14 mouse cellular contexts compared by ENCODE assay signal in the genomic region with DNA sequence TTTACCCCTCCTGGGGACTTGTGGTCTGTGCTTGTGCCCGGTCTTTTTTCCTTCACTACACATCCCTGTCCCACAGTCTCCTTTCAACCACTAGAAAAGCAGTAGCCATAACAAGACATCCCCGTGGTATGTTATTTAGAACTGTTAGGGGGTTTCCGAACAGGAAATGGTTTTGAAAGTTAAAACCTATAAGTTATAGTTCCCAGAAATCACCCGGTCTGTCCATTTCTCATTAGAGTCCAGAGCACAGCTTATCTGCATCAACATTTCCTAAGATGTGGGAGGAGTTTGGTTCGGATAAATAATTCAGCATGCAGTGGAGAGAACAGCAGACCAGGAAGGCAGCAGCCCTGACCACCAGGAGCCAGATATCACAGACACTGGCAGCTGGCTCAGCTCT. TPM values are rescaled to one million over a fixed set of nuclear protein-coding genes. Genes with fewer than 3 reads are reported as not detected.
DNase-seq lines count a peak whose midpoint lies in the region; ATAC-seq and TF ChIP-seq lines count a peak whose summit lies in the region.
"Had no signal": no experiment of that assay in that cellular context is flagged by ENCODE, and none has a peak within 500 bp of the region (broad histone marks: within the 10 kb centered on the region; RNA-seq: fewer than 3 reads in every experiment).

TSS of gene Serpina3g (plus strand) at position 331 of the 400 bp plus-strand sequence.

- TF ChIP-seq CTCF in spleen, adult 2 months (IDR thresholded peaks at IDR 0.05; ENCODE audit: extremely low read depth, insufficient read depth, insufficient read length, insufficient replicate concordance), result no peak
- no peak for TF ChIP-seq CTCF in bone marrow, adult 2 months (IDR thresholded peaks at IDR 0.05; ENCODE audit: control insufficient read depth, insufficient read depth, low read length)

- no peak within 1 kb of the TSS for H3K9ac ChIP-seq in embryonic facial prominence, embryonic 14.5 days (ENCODE audit: low read depth, low read length)
- H3K9ac ChIP-seq: liver, embryonic 12.5 days had no signal

- H3K27me3 ChIP-seq in embryonic facial prominence, embryonic 14.5 days (replicated peaks; ENCODE audit: control insufficient read depth, insufficient read depth, low read length), result no peaks in the 10 kb centered on the region
- no peaks in the 10 kb centered on the region for H3K27me3 ChIP-seq in embryonic facial prominence, embryonic 10.5 days (replicated peaks; ENCODE audit: low read depth, poor library complexity, severe bottlenecking)
- no peaks in the 10 kb centered on the region for H3K27me3 ChIP-seq in spleen, adult 2 months (ENCODE audit: control insufficient read depth, insufficient read depth, low read length)
- H3K27me3 ChIP-seq: liver, embryonic 12.5 days had no signal

- no peak within 1 kb of the TSS for H3K27ac ChIP-seq in embryonic facial prominence, embryonic 14.5 days (replicated peaks; ENCODE audit: low read depth, low read length)
- no peak within 1 kb of the TSS for H3K27ac ChIP-seq in embryonic facial prominence, embryonic 10.5 days (replicated peaks)
- H3K27ac ChIP-seq in spleen, adult 2 months (ENCODE audit: insufficient read depth, low read length), result peak within 1 kb of the TSS; percentile 62
- no peak within 1 kb of the TSS for H3K27ac ChIP-seq in bone marrow, adult 2 months (ENCODE audit: control insufficient read depth, insufficient read depth, low read depth, low read length, poor library complexity)
- H3K27ac ChIP-seq: forebrain, embryonic 10.5 days; liver, embryonic 12.5 days had no signal

- peak; percentile 4 for DNase-seq in embryonic facial prominence, embryonic 14.5 days (ENCODE audit: low spot score)
- no peak for DNase-seq in embryonic facial prominence, embryonic 10.5 days (ENCODE audit: low spot score)
- peak in 1 of 2 experiments; percentile 14 for DNase-seq in spleen, adult 2 months (ENCODE audit: low read depth in 1 of 2, low spot score in 2 of 2)
- no peak for DNase-seq in spleen, postnatal 4 days (ENCODE audit: low spot score in 2 of 2)
- DNase-seq in heart, postnatal 10 days, result no peak
- DNase-seq in adrenal gland, adult 2 months, result no peak
- DNase-seq: adrenal gland, postnatal 14 days; heart, adult 18-20 months; thymus, adult 18-20 months had no signal

- intact Hi-C loops in heart, postnatal 10 days (cut with DNase I), result no loop called here

- no peaks in the 10 kb centered on the region for H3K4me1 ChIP-seq in embryonic facial prominence, embryonic 14.5 days (ENCODE audit: control insufficient read depth, insufficient read depth, low read length)
- H3K4me1 ChIP-seq in embryonic facial prominence, embryonic 10.5 days, result peaks cover 11% of the 10 kb centered on the region
- peaks cover 2% of the 10 kb centered on the region; the same call in 1 of the 2 replicates for H3K4me1 ChIP-seq in spleen, adult 2 months (ENCODE audit: control insufficient read depth, insufficient read depth, insufficient read length)
- H3K4me1 ChIP-seq in bone marrow, adult 2 months (ENCODE audit: control insufficient read depth, insufficient read depth, low read length), result peaks cover 1% of the 10 kb centered on the region; the same call in 1 of the 2 replicates

- no peak for TF ChIP-seq POLR2A in spleen, adult 2 months (IDR thresholded peaks at IDR 0.05; ENCODE audit: low read depth, low read length)
- no peak for TF ChIP-seq POLR2A in bone marrow, adult 2 months (IDR thresholded peaks at IDR 0.05; ENCODE audit: borderline replicate concordance, control insufficient read depth, low read depth, low read length)

- H3K36me3 ChIP-seq in embryonic facial prominence, embryonic 14.5 days (ENCODE audit: control insufficient read depth, insufficient read depth, low read length), result no peaks in the 10 kb centered on the region
- no peaks in the 10 kb centered on the region for H3K36me3 ChIP-seq in embryonic facial prominence, embryonic 10.5 days (replicated peaks)
- H3K36me3 ChIP-seq in spleen, adult 2 months (ENCODE audit: control insufficient read depth, insufficient read depth, low read length), result no peaks in the 10 kb centered on the region
- H3K36me3 ChIP-seq: forebrain, embryonic 10.5 days; liver, embryonic 12.5 days had no signal

- no peak within 1 kb of the TSS for H3K4me2 ChIP-seq in embryonic facial prominence, embryonic 14.5 days (ENCODE audit: low read depth, low read length)
- H3K4me2 ChIP-seq: liver, embryonic 12.5 days had no signal

- WGBS in embryonic facial prominence, embryonic 14.5 days, result 39% methylated on average over 5 of the region's 5 CpGs
- WGBS in embryonic facial prominence, embryonic 10.5 days, result 71% methylated on average over 5 of the region's 5 CpGs
- WGBS in spleen, adult 2 months, result 7% methylated on average over 5 of the region's 5 CpGs
- 1% methylated on average over 5 of the region's 5 CpGs for WGBS in bone marrow, adult 2 months

- no peaks in the 10 kb centered on the region for H3K9me3 ChIP-seq in embryonic facial prominence, embryonic 14.5 days (ENCODE audit: control insufficient read depth, low read length)
- H3K9me3 ChIP-seq in embryonic facial prominence, embryonic 10.5 days, result no peaks in the 10 kb centered on the region
- H3K9me3 ChIP-seq: forebrain, embryonic 10.5 days; liver, embryonic 12.5 days had no signal

- no peak within 1 kb of the TSS for H3K4me3 ChIP-seq in embryonic facial prominence, embryonic 14.5 days (ENCODE audit: low read depth, low read length)
- H3K4me3 ChIP-seq in embryonic facial prominence, embryonic 10.5 days, result no peak within 1 kb of the TSS
- peak within 1 kb of the TSS; percentile 60 for H3K4me3 ChIP-seq in spleen, adult 2 months (ENCODE audit: extremely low read depth, insufficient read depth, insufficient read length)
- peak within 1 kb of the TSS; percentile 3 for H3K4me3 ChIP-seq in bone marrow, adult 2 months (replicated peaks; ENCODE audit: control insufficient read depth, low read depth, low read length)
- H3K4me3 ChIP-seq: forebrain, embryonic 10.5 days; liver, embryonic 12.5 days; myocyte had no signal

- no peak for ATAC-seq in embryonic facial prominence, embryonic 14.5 days (ENCODE audit: low read depth)
- 0 out of 2 replicates have a peak, but pooled peaks have one; percentile 33 for ATAC-seq in megakaryocyte-erythroid progenitor cell, adult 5-6 weeks (replicated peaks; ENCODE audit: low FRiP score, low TSS enrichment, poor library complexity, severe bottlenecking)
- ATAC-seq: liver, embryonic 12.5 days had no signal

RNA-seq across cellular contexts. Expression of gene Serpina3g, which starts in this region (rescaled TPM):
- 4.1 and 4.5 TPM in 2 replicates for polyA plus RNA-seq in embryonic facial prominence, embryonic 14.5 days (2014; fragmentation: Nextera tagmentation; extraction: Ambion mirVana)
- polyA plus RNA-seq in embryonic facial prominence, embryonic 10.5 days (2016; fragmentation: Nextera tagmentation; extraction: Ambion mirVana), result 0.08 and 0.24 TPM in 2 replicates
- 82.5 and 110 TPM in 2 replicates for polyA plus RNA-seq in spleen, adult 2 months (2012; rRNA removed)
- polyA plus RNA-seq in bone marrow, adult 2 months (2011; ENCODE audit: insufficient read depth, insufficient read length, low replicate concordance, missing spikeins), result 20.8 and 31.2 TPM in 2 replicates
- total RNA-seq in megakaryocyte-erythroid progenitor cell, adult 5-6 weeks (2014; fragmentation: Nextera tagmentation), result 1.4 and 15.7 TPM in 2 replicates
- total RNA-seq in megakaryocyte-erythroid progenitor cell, adult 5-6 weeks (2017), result 12.0 and 28.0 TPM in 2 replicates
- 1 to 10 TPM in 1 of 2 experiments, under 1 TPM in 1; 0.62 to 1.1 TPM for total RNA-seq in heart, postnatal 10 days (2021)
- 1 to 10 TPM; 3.4 to 4.1 TPM for total RNA-seq in adrenal gland, adult 2 months (2021)
- polyA plus RNA-seq in adrenal gland, adult 2 months (2012; rRNA removed), result 5.4 and 11.3 TPM in 2 replicates
- polyA plus RNA-seq: forebrain, embryonic 10.5 days had no signal

Comparison
In these comparisons a context has a peak if more than half of its experiments do, and no peak if none do; other contexts are left out.
1. H3K4me3 ChIP-seq: peak in spleen, adult 2 months (single experiment) and bone marrow, adult 2 months (single experiment); none in embryonic facial prominence, embryonic 14.5 days (single experiment) and embryonic facial prominence, embryonic 10.5 days (single experiment).